ENCODE assay signal across 9 mouse cellular contexts in the genomic region with DNA sequence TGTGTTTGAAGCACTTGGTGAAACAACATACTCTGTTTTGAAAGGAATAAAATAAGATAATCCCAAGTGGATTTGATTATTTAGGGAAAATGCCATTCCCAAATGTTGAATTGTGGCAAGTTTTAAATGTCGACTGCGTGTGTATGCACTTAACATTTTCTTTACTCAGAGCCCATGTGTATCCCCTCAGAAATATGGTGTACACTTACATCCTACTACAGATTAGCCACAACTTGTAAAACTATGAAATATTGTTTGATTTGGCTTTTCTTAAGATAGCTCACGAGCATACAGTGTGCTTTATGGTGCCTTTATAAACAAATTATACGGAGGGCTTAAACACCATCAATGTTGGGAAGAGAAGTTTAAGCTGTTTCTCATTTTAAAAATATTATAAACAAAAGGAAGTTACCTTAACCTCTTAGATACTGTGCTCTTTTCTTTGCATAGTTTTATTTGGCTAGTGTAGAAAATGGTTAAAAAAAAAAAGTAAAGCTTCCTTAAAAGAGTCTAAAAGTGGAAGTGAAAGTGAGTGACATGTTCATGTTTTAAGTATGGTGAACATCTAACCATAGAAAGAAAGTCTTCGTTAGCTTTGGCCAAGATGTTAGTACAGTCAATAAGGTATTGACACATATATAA. TPM values are rescaled to one million over a fixed set of nuclear protein-coding genes. Genes with fewer than 3 reads are reported as not detected.
DNase-seq lines count a peak whose midpoint lies in the region; ATAC-seq and TF ChIP-seq lines count a peak whose summit lies in the region.
"Had no signal": no experiment of that assay in that cellular context is flagged by ENCODE, and none has a peak within 500 bp of the region (broad histone marks: within the 10 kb centered on the region; RNA-seq: fewer than 3 reads in every experiment).

No protein-coding gene starts in this region.

- no peak for TF ChIP-seq EP300 in liver, embryonic 14.5 days (IDR thresholded peaks at IDR 0.05; ENCODE audit: low read depth)

- WGBS in forebrain, embryonic 15.5 days: 66% methylated on average over 5 of the region's 5 CpGs
- WGBS in liver, embryonic 14.5 days (ENCODE audit: insufficient replicate concordance): 49% methylated on average over 5 of the region's 5 CpGs

- TF ChIP-seq CTCF in liver, embryonic 14.5 days (IDR thresholded peaks at IDR 0.05; ENCODE audit: low read depth): no peak

- ATAC-seq in erythroblast, adult 5-6 weeks (replicated peaks; ENCODE audit: low FRiP score, poor library complexity, severe bottlenecking): no peak
- ATAC-seq in forebrain, embryonic 15.5 days (replicated peaks): no peak
- ATAC-seq in liver, embryonic 14.5 days (ENCODE audit: insufficient read depth): no peak
- no peak for ATAC-seq in erythroid progenitor cell, adult 5-6 weeks (replicated peaks; ENCODE audit: low FRiP score, poor library complexity, severe bottlenecking)

- H3K9me3 ChIP-seq in erythroblast, embryonic 14.5 days (ENCODE audit: control insufficient read depth, low read length): no peaks in the 10 kb centered on the region
- H3K9me3 ChIP-seq in forebrain, embryonic 15.5 days: no peaks in the 10 kb centered on the region
- no peaks in the 10 kb centered on the region for H3K9me3 ChIP-seq in liver, embryonic 14.5 days (ENCODE audit: control insufficient read depth, low read length)

- no peaks in the 10 kb centered on the region; the same call in 1 of the 2 replicates for H3K36me3 ChIP-seq in erythroblast, embryonic 14.5 days (ENCODE audit: control insufficient read depth)
- H3K36me3 ChIP-seq in forebrain, embryonic 15.5 days: no peaks in the 10 kb centered on the region
- H3K36me3 ChIP-seq in liver, embryonic 14.5 days (replicated peaks; ENCODE audit: control insufficient read depth, insufficient read depth, low read depth): no peaks in the 10 kb centered on the region

- peak overlapping the region; percentile 86 for H3K9ac ChIP-seq in forebrain, embryonic 15.5 days (replicated peaks)
- peak overlapping the region; percentile 92; the same call in 1 of the 2 replicates for H3K9ac ChIP-seq in liver, embryonic 14.5 days (replicated peaks)

- H3K4me3 ChIP-seq in erythroblast, embryonic 14.5 days (replicated peaks): peak overlapping the region; percentile 95
- H3K4me3 ChIP-seq in forebrain, embryonic 15.5 days: peak overlapping the region; percentile 67
- H3K4me3 ChIP-seq in liver, embryonic 14.5 days (ENCODE audit: insufficient read depth in 1 of 2, low read depth in 2 of 2, low read length in 2 of 2): peak overlapping the region; percentile 6 to 93; a peak in 2 of 4 replicates

- H3K4me2 ChIP-seq in forebrain, embryonic 15.5 days (replicated peaks): peak overlapping the region; percentile 63
- peak overlapping the region; percentile 76 for H3K4me2 ChIP-seq in liver, embryonic 14.5 days (ENCODE audit: low read depth)

- peaks cover 28% of the 10 kb centered on the region for H3K4me1 ChIP-seq in erythroblast, embryonic 14.5 days (ENCODE audit: control insufficient read depth)
- H3K4me1 ChIP-seq in forebrain, embryonic 15.5 days: peaks cover 15% of the 10 kb centered on the region
- H3K4me1 ChIP-seq in liver, embryonic 14.5 days (replicated peaks; ENCODE audit: control insufficient read depth in 2 of 2, insufficient read depth in 2 of 2, low read length in 1 of 2): peaks cover 6 to 10% of the 10 kb centered on the region in 2 experiments

- H3K27me3 ChIP-seq in erythroblast, embryonic 14.5 days (ENCODE audit: control insufficient read depth): no peaks in the 10 kb centered on the region
- no peaks in the 10 kb centered on the region for H3K27me3 ChIP-seq in forebrain, embryonic 15.5 days
- H3K27me3 ChIP-seq in liver, embryonic 14.5 days (ENCODE audit: control insufficient read depth, insufficient read depth, low read length): no peaks in the 10 kb centered on the region

- peak; percentile 42 for DNase-seq in 416B (ENCODE audit: low read depth)
- DNase-seq in liver, embryonic 14.5 days (ENCODE audit: low read depth in 3 of 3, low spot score in 3 of 3): no peak
- no peak for DNase-seq in adrenal gland, postnatal 36 days
- DNase-seq in frontal cortex, postnatal 14 days (ENCODE audit: low spot score in 2 of 2): no peak

- no peak overlapping the region for H3K27ac ChIP-seq in forebrain, embryonic 15.5 days (replicated peaks)
- H3K27ac ChIP-seq in liver, embryonic 14.5 days: no peak overlapping the region

RNA-seq across cellular contexts. Expression of gene Tut4, which starts 2.2 kb away (rescaled TPM):
- polyA plus RNA-seq in erythroblast, embryonic 14.5 days (2012): 1.1 and 1.2 TPM in 2 replicates
- 11.1 and 13.1 TPM in 2 replicates for total RNA-seq in erythroblast, adult 5-6 weeks (2015; ENCODE audit: low replicate concordance)
- 8.4 and 18.3 TPM in 2 replicates for total RNA-seq in erythroblast, adult 5-6 weeks (2017; ENCODE audit: low replicate concordance)
- 75.7 and 77.1 TPM in 2 replicates for polyA plus RNA-seq in forebrain, embryonic 15.5 days (2015; fragmentation: Nextera tagmentation; extraction: Ambion mirVana)
- 22.3 and 29.7 TPM in 2 replicates for polyA plus RNA-seq in liver, embryonic 14.5 days (2012; rRNA removed)
- 11.3 and 11.7 TPM in 2 replicates for polyA plus RNA-seq in liver, embryonic 14.5 days (2014; fragmentation: Nextera tagmentation; extraction: Ambion mirVana)
- 10 to 100 TPM; 28.7 to 37.8 TPM for total RNA-seq in adrenal gland, postnatal 36 days (2021)
- total RNA-seq in erythroid progenitor cell, adult 5-6 weeks (2015; ENCODE audit: low replicate concordance): 61.2 and 64.5 TPM in 2 replicates
- total RNA-seq in erythroid progenitor cell, adult 5-6 weeks (2017; ENCODE audit: low replicate concordance): 16.7 and 17.2 TPM in 2 replicates

RNA-seq across cellular contexts. Expression of gene Gpx7, which starts 54.6 kb away (rescaled TPM):
- not detected in 2 replicates for polyA plus RNA-seq in erythroblast, embryonic 14.5 days (2012)
- not detected in 2 replicates for total RNA-seq in erythroblast, adult 5-6 weeks (2015; ENCODE audit: low replicate concordance)
- not detected in 2 replicates for total RNA-seq in erythroblast, adult 5-6 weeks (2017; ENCODE audit: low replicate concordance)
- 25.3 and 28.2 TPM in 2 replicates for polyA plus RNA-seq in forebrain, embryonic 15.5 days (2015; fragmentation: Nextera tagmentation; extraction: Ambion mirVana)
- polyA plus RNA-seq in liver, embryonic 14.5 days (2012; rRNA removed): 5.8 and 6.6 TPM in 2 replicates
- polyA plus RNA-seq in liver, embryonic 14.5 days (2014; fragmentation: Nextera tagmentation; extraction: Ambion mirVana): 7.6 and 8.2 TPM in 2 replicates
- 10 to 100 TPM in 1 of 2 experiments, 1 to 10 TPM in 1; 7.9 to 11.1 TPM for total RNA-seq in adrenal gland, postnatal 36 days (2021)
- not detected in 2 replicates for total RNA-seq in erythroid progenitor cell, adult 5-6 weeks (2015; ENCODE audit: low replicate concordance)
- total RNA-seq in erythroid progenitor cell, adult 5-6 weeks (2017; ENCODE audit: low replicate concordance): not detected in 2 replicates
- polyA plus RNA-seq: C2C12 had no signal

Comparison
In these comparisons a context has a peak if more than half of its experiments do, and no peak if none do; other contexts are left out.
1. RNA of gene Gpx7, which starts 54.6 kb away (total RNA-seq): 7.9 to 11.1 TPM in adrenal gland, postnatal 36 days; not detected in erythroid progenitor cell, adult 5-6 weeks and not detected in erythroblast, adult 5-6 weeks; every median in the first group is over 4 times any median in the second.
2. Peak in every context shown above with its lines, with median percentiles within 50 percentile points of each other: H3K4me3 ChIP-seq.